Comparison of ENCODE assay signal across 24 mouse cellular contexts in the genomic region with DNA sequence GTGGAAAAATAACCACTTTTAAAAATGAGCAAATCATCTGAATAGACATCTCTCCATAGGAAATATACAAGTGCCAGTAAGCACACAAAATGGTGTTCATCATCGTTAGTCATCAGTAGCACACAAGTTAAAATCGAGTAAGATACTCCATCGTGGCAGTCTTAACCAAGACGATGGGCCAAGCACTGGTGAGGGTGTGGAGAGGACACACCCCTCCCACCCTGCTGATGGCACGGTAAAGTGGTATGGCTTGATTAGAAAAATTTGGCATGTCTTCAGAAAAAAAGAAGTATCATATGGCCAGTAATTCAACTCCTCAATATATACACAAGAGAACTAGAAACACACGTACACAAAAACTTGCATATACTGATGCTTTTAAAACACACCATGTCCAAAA. TPM values are rescaled to one million over a fixed set of nuclear protein-coding genes. Genes with fewer than 3 reads are reported as not detected.
DNase-seq lines count a peak whose midpoint lies in the region; ATAC-seq lines count a peak whose summit lies in the region.
"Had no signal": no experiment of that assay in that cellular context is flagged by ENCODE, and none has a peak within 500 bp of the region (broad histone marks: within the 10 kb centered on the region; RNA-seq: fewer than 3 reads in every experiment).

No protein-coding gene starts in this region.

- WGBS in forebrain, embryonic 10.5 days: 86% methylated on average over 6 of the region's 6 CpGs
- 72% methylated on average over 6 of the region's 6 CpGs for WGBS in forebrain, embryonic 14.5 days
- WGBS in liver, embryonic 11.5 days: 72% methylated on average over 6 of the region's 6 CpGs
- WGBS in limb, embryonic 10.5 days: 89% methylated on average over 6 of the region's 6 CpGs

- peaks cover 98% of the 10 kb centered on the region for H3K4me1 ChIP-seq in forebrain, embryonic 10.5 days
- peaks cover 34% of the 10 kb centered on the region for H3K4me1 ChIP-seq in forebrain, embryonic 14.5 days (ENCODE audit: control insufficient read depth, insufficient read depth, low read length)
- H3K4me1 ChIP-seq in liver, embryonic 11.5 days (replicated peaks; ENCODE audit: control insufficient read depth, insufficient read depth, low read length): peaks cover 31% of the 10 kb centered on the region
- peaks cover 85% of the 10 kb centered on the region for H3K4me1 ChIP-seq in limb, embryonic 10.5 days

- H3K27ac ChIP-seq in forebrain, embryonic 10.5 days: peak overlapping the region; percentile 93
- no peak overlapping the region for H3K27ac ChIP-seq in forebrain, embryonic 14.5 days (ENCODE audit: low read depth, low read length)
- H3K27ac ChIP-seq in liver, embryonic 11.5 days (ENCODE audit: low read depth, low read length): no peak overlapping the region
- peak overlapping the region; percentile 97; the same call in 1 of the 2 replicates for H3K27ac ChIP-seq in limb, embryonic 10.5 days

- H3K4me3 ChIP-seq in forebrain, embryonic 10.5 days: no peak overlapping the region
- H3K4me3 ChIP-seq in forebrain, embryonic 14.5 days (ENCODE audit: low read depth, low read length): no peak overlapping the region
- no peak overlapping the region for H3K4me3 ChIP-seq in liver, embryonic 11.5 days (ENCODE audit: low read depth, low read length)
- H3K4me3 ChIP-seq in limb, embryonic 10.5 days: no peak overlapping the region
- H3K4me3 ChIP-seq: hindbrain, embryonic 10.5 days had no signal

- peaks cover 2% of the 10 kb centered on the region; the same call in 1 of the 2 replicates for H3K36me3 ChIP-seq in forebrain, embryonic 10.5 days (replicated peaks)
- no peaks in the 10 kb centered on the region for H3K36me3 ChIP-seq in forebrain, embryonic 14.5 days (ENCODE audit: control insufficient read depth, insufficient read depth, low read length)
- H3K36me3 ChIP-seq in liver, embryonic 11.5 days (ENCODE audit: control insufficient read depth, insufficient read depth, low read length): no peaks in the 10 kb centered on the region
- H3K36me3 ChIP-seq in limb, embryonic 10.5 days: peaks cover 20% of the 10 kb centered on the region
- H3K36me3 ChIP-seq: hindbrain, embryonic 10.5 days had no signal

- no peaks in the 10 kb centered on the region for H3K9me3 ChIP-seq in forebrain, embryonic 10.5 days
- no peaks in the 10 kb centered on the region for H3K9me3 ChIP-seq in forebrain, embryonic 14.5 days (replicated peaks; ENCODE audit: control insufficient read depth, low read length)
- H3K9me3 ChIP-seq in liver, embryonic 11.5 days (ENCODE audit: control insufficient read depth, low read length): no peaks in the 10 kb centered on the region
- no peaks in the 10 kb centered on the region for H3K9me3 ChIP-seq in limb, embryonic 10.5 days (replicated peaks)
- H3K9me3 ChIP-seq: hindbrain, embryonic 10.5 days had no signal

- no peaks in the 10 kb centered on the region for H3K27me3 ChIP-seq in forebrain, embryonic 10.5 days (ENCODE audit: poor library complexity, severe bottlenecking)
- H3K27me3 ChIP-seq in forebrain, embryonic 14.5 days (replicated peaks; ENCODE audit: control insufficient read depth, insufficient read depth, low read length): no peaks in the 10 kb centered on the region
- no peaks in the 10 kb centered on the region for H3K27me3 ChIP-seq in liver, embryonic 11.5 days (replicated peaks; ENCODE audit: control insufficient read depth, insufficient read depth, low read length)
- H3K27me3 ChIP-seq in limb, embryonic 10.5 days (ENCODE audit: low read depth, poor library complexity, severe bottlenecking): no peaks in the 10 kb centered on the region
- H3K27me3 ChIP-seq: Patski had no signal

- ATAC-seq in forebrain, embryonic 14.5 days: no peak
- ATAC-seq in liver, embryonic 11.5 days (replicated peaks; ENCODE audit: low FRiP score): no peak
- peak; percentile 78 for ATAC-seq in megakaryocyte progenitor cell, adult 5-6 weeks (replicated peaks; ENCODE audit: poor library complexity)
- ATAC-seq: lung, postnatal 0 days; Patski had no signal

- H3K4me2 ChIP-seq in forebrain, embryonic 14.5 days (ENCODE audit: low read length): no peak overlapping the region
- no peak overlapping the region for H3K4me2 ChIP-seq in liver, embryonic 11.5 days

- H3K9ac ChIP-seq in forebrain, embryonic 14.5 days (ENCODE audit: low read length): no peak overlapping the region
- no peak overlapping the region for H3K9ac ChIP-seq in liver, embryonic 11.5 days (ENCODE audit: low read depth, low read length)

- no peak for DNase-seq in forebrain, embryonic 10.5 days (ENCODE audit: extremely low spot score, low spot score)
- DNase-seq in forebrain, embryonic 14.5 days (ENCODE audit: low spot score): no peak
- peak; percentile 26 for DNase-seq in liver
- no peak for DNase-seq in liver, embryonic 11.5 days (ENCODE audit: low spot score)
- DNase-seq in limb, embryonic 10.5 days (ENCODE audit: low spot score): no peak
- DNase-seq in adrenal gland, postnatal 25 days: no peak
- DNase-seq in lung, adult 18-20 months: no peak
- DNase-seq: adrenal gland, postnatal 14 days; cerebellum, adult 18-20 months; cerebellum, postnatal 25 days; gastrocnemius, postnatal 10 days; kidney, adult 9 months; kidney, postnatal 36 days; midbrain, embryonic 14.5 days; right cerebral cortex, postnatal 25 days; thymus, postnatal 4 days had no signal

RNA-seq across cellular contexts. Expression of a gene that starts 17.0 kb away (rescaled TPM):
- polyA plus RNA-seq in forebrain, embryonic 10.5 days (2016; fragmentation: Nextera tagmentation; extraction: Ambion mirVana): 15.9 and 22.1 TPM in 2 replicates
- polyA plus RNA-seq in forebrain, embryonic 14.5 days (2014; fragmentation: Nextera tagmentation; extraction: Ambion mirVana): 15.6 and 16.6 TPM in 2 replicates
- 12.0 and 14.3 TPM in 2 replicates for polyA plus RNA-seq in liver, embryonic 11.5 days (2014; fragmentation: Nextera tagmentation; extraction: Ambion mirVana)
- 28.8 and 33.1 TPM in 2 replicates for polyA plus RNA-seq in limb, embryonic 10.5 days (2016; fragmentation: Nextera tagmentation; extraction: Ambion mirVana)
- total RNA-seq in megakaryocyte progenitor cell, adult 5-6 weeks (2015): 7.5 and 10.2 TPM in 2 replicates
- 5.2 and 8.4 TPM in 2 replicates for total RNA-seq in megakaryocyte progenitor cell, adult 5-6 weeks (2017)
- 5.7 and 9.9 TPM in 2 replicates for total RNA-seq in adrenal gland, postnatal 25 days (2021)

RNA-seq across cellular contexts. Expression of a gene that starts 37.5 kb away (rescaled TPM):
- 0.21 TPM in 1 of 2 replicates, not detected in the other for polyA plus RNA-seq in forebrain, embryonic 10.5 days (2016; fragmentation: Nextera tagmentation; extraction: Ambion mirVana)
- 0.58 and 1.5 TPM in 2 replicates for polyA plus RNA-seq in forebrain, embryonic 14.5 days (2014; fragmentation: Nextera tagmentation; extraction: Ambion mirVana)
- 0.69 and 1.0 TPM in 2 replicates for polyA plus RNA-seq in liver, embryonic 11.5 days (2014; fragmentation: Nextera tagmentation; extraction: Ambion mirVana)
- 0.38 TPM in 2 replicates for polyA plus RNA-seq in limb, embryonic 10.5 days (2016; fragmentation: Nextera tagmentation; extraction: Ambion mirVana)
- total RNA-seq in megakaryocyte progenitor cell, adult 5-6 weeks (2015): not detected in 2 replicates
- not detected in 2 replicates for total RNA-seq in megakaryocyte progenitor cell, adult 5-6 weeks (2017)
- total RNA-seq in adrenal gland, postnatal 25 days (2021): not detected in 2 replicates
- total RNA-seq: layer of hippocampus, postnatal 14 days; megakaryocyte, adult 5-6 weeks; neutrophil, adult 5-6 weeks had no signal
- polyA plus RNA-seq: frontal cortex, adult 2 months; Patski had no signal

RNA-seq across cellular contexts. Expression of a gene that starts 46.8 kb away (rescaled TPM):
- 2,195 and 2,268 TPM in 2 replicates for polyA plus RNA-seq in forebrain, embryonic 10.5 days (2016; fragmentation: Nextera tagmentation; extraction: Ambion mirVana)
- polyA plus RNA-seq in forebrain, embryonic 14.5 days (2014; fragmentation: Nextera tagmentation; extraction: Ambion mirVana): 409 and 464 TPM in 2 replicates
- 800 and 828 TPM in 2 replicates for polyA plus RNA-seq in liver, embryonic 11.5 days (2014; fragmentation: Nextera tagmentation; extraction: Ambion mirVana)
- polyA plus RNA-seq in limb, embryonic 10.5 days (2016; fragmentation: Nextera tagmentation; extraction: Ambion mirVana): 3,140 and 3,810 TPM in 2 replicates
- not detected in 2 replicates for total RNA-seq in megakaryocyte progenitor cell, adult 5-6 weeks (2015)
- 0.12 TPM in 1 of 2 replicates, not detected in the other for total RNA-seq in megakaryocyte progenitor cell, adult 5-6 weeks (2017)
- total RNA-seq in adrenal gland, postnatal 25 days (2021): 54.9 and 56.7 TPM in 2 replicates

Comparison
In these comparisons a context has a peak if more than half of its experiments do, and no peak if none do; other contexts are left out.
1. H3K27ac ChIP-seq: peak in forebrain, embryonic 10.5 days (single experiment) and limb, embryonic 10.5 days (single experiment); none in forebrain, embryonic 14.5 days (single experiment) and liver, embryonic 11.5 days (single experiment).